15 mouse cellular contexts compared by ENCODE assay signal in genomic region chr6:77101047-77101446, GRCm38 (mm10).
A peak's percentile ranks its signal among the peaks of the same experiment; 100 is the strongest.
DNase-seq lines count a peak whose midpoint lies in the region; ATAC-seq and TF ChIP-seq lines count a peak whose summit lies in the region.
"Had no signal": no experiment of that assay in that cellular context is flagged by ENCODE, and none has a peak within 500 bp of the region (broad histone marks: within the 10 kb centered on the region; RNA-seq: fewer than 3 reads in every experiment).

No protein-coding gene starts in this region.

- H3K27me3 ChIP-seq in hindbrain, embryonic 13.5 days, result no peaks in the 10 kb centered on the region
- H3K27me3 ChIP-seq in hindbrain, embryonic 10.5 days (ENCODE audit: insufficient read depth, poor library complexity, severe bottlenecking), result no peaks in the 10 kb centered on the region
- H3K27me3 ChIP-seq: CH12.LX; intestine, embryonic 15.5 days; megakaryocyte, embryonic 14.5 days had no signal

- intact Hi-C loops in heart, postnatal 14 days (cut with DNase I), result no loop called here

- no peak for TF ChIP-seq CTCF in embryonic fibroblast, embryonic 13.5 days (IDR thresholded peaks at IDR 0.05; ENCODE audit: borderline replicate concordance, insufficient read depth, low read length)

- H3K27ac ChIP-seq in hindbrain, embryonic 13.5 days, result no peak overlapping the region
- H3K27ac ChIP-seq in hindbrain, embryonic 10.5 days, result no peak overlapping the region
- H3K27ac ChIP-seq in embryonic fibroblast, embryonic 13.5 days (ENCODE audit: insufficient read depth, low read length), result peak overlapping the region; percentile 78
- H3K27ac ChIP-seq: intestine, embryonic 15.5 days had no signal

- H3K4me1 ChIP-seq in hindbrain, embryonic 13.5 days (replicated peaks), result peaks cover 5% of the 10 kb centered on the region
- peaks cover 5% of the 10 kb centered on the region; the same call in 1 of the 2 replicates for H3K4me1 ChIP-seq in hindbrain, embryonic 10.5 days (replicated peaks)
- peaks cover 2% of the 10 kb centered on the region; the same call in 1 of the 2 replicates for H3K4me1 ChIP-seq in embryonic fibroblast, embryonic 13.5 days (ENCODE audit: control insufficient read depth, insufficient read depth, low read length)
- H3K4me1 ChIP-seq: intestine, embryonic 15.5 days; megakaryocyte, embryonic 14.5 days had no signal

- H3K9ac ChIP-seq in hindbrain, embryonic 13.5 days, result no peak overlapping the region
- H3K9ac ChIP-seq: intestine, embryonic 15.5 days; lung, embryonic 14.5 days had no signal

- no peaks in the 10 kb centered on the region for H3K9me3 ChIP-seq in hindbrain, embryonic 13.5 days
- H3K9me3 ChIP-seq in hindbrain, embryonic 10.5 days, result no peaks in the 10 kb centered on the region
- H3K9me3 ChIP-seq: intestine, embryonic 15.5 days; megakaryocyte, embryonic 14.5 days had no signal

- no peak overlapping the region for H3K4me2 ChIP-seq in hindbrain, embryonic 13.5 days
- H3K4me2 ChIP-seq: intestine, embryonic 15.5 days; lung, embryonic 14.5 days had no signal

- WGBS in hindbrain, embryonic 13.5 days, result 30% methylated on average over 1 of the region's 1 CpGs
- 31% methylated on average over 1 of the region's 1 CpGs for whole genome bisulfite sequencing in hindbrain, embryonic 10.5 days

- peak; percentile 39; the same call in 1 of the 2 replicates for ATAC-seq in hindbrain, embryonic 13.5 days (ENCODE audit: low FRiP score)
- ATAC-seq: intestine, embryonic 15.5 days had no signal

- DNase-seq in hindbrain, embryonic 10.5 days (ENCODE audit: low spot score), result no peak
- peak; percentile 9 for DNase-seq in right cerebral cortex, adult 18-20 months
- no peak for DNase-seq in right cerebral cortex, postnatal 25 days
- DNase-seq in spleen, postnatal 4 days (ENCODE audit: low spot score in 2 of 2), result no peak
- no peak for DNase-seq in heart, postnatal 14 days
- DNase-seq: cerebellum, adult 18-20 months; kidney, postnatal 14 days; lung, embryonic 14.5 days; right cerebral cortex, postnatal 14 days; thymus, postnatal 14 days had no signal

- H3K36me3 ChIP-seq in hindbrain, embryonic 13.5 days, result no peaks in the 10 kb centered on the region
- H3K36me3 ChIP-seq in hindbrain, embryonic 10.5 days, result no peaks in the 10 kb centered on the region
- H3K36me3 ChIP-seq: intestine, embryonic 15.5 days had no signal

- TF ChIP-seq POLR2A in embryonic fibroblast, embryonic 13.5 days (IDR thresholded peaks at IDR 0.05; ENCODE audit: low read depth, low read length), result no peak

- H3K4me3 ChIP-seq in hindbrain, embryonic 13.5 days, result no peak overlapping the region
- H3K4me3 ChIP-seq in hindbrain, embryonic 10.5 days, result no peak overlapping the region
- no peak overlapping the region for H3K4me3 ChIP-seq in embryonic fibroblast, embryonic 13.5 days (ENCODE audit: insufficient read depth, low read length)
- H3K4me3 ChIP-seq: intestine, embryonic 15.5 days; megakaryocyte, embryonic 14.5 days had no signal
